Mouse (Mus musculus): ENCODE measurements around the gene Taar5. TPM values are rescaled to one million over a fixed set of nuclear protein-coding genes. Genes with fewer than 3 reads are reported as not detected.

The Taar5 gene
- polyA plus RNA-seq, 1 experiment from 2014 or later, result not detected

- H3K9ac ChIP-seq, result no peak overlapping the region
These were observed 7.1 kb upstream of the Taar5 start for GRCm38 (mm10) chr10:23963444-23963843.

GRCm38 (mm10) chr10:23964921-23965610 lies 5.4 kb upstream of the Taar5 start:
- H3K27me3 ChIP-seq (replicated peaks), result no peaks in the 10 kb centered on the region
- no peak for ATAC-seq (ENCODE audit: insufficient number of reproducible peaks, low FRiP score)
- 0 out of 2 replicates have a peak, but pooled peaks cover 2% of the 10 kb centered on the region for H3K4me1 ChIP-seq (replicated peaks)
- H3K9ac ChIP-seq, result no peak overlapping the region
- no peaks in the 10 kb centered on the region; the same call in 1 of the 2 replicates for H3K9me3 ChIP-seq (replicated peaks)
- WGBS, result 72% methylated on average over 6 of the region's 6 CpGs
- no peak overlapping the region for H3K4me3 ChIP-seq
- no peak overlapping the region for H3K27ac ChIP-seq (ENCODE audit: poor library complexity, severe bottlenecking)
- no peaks in the 10 kb centered on the region for H3K36me3 ChIP-seq
- no peak overlapping the region for H3K4me2 ChIP-seq

More at GRCm38 (mm10) chr10:23963444-23963843, 7.1 kb upstream of the Taar5 start:
- Histone ChIP-seq H3K27me3 (replicated peaks) (no peaks in the 10 kb centered on the region), H3K4me1 (replicated peaks) (0 out of 2 replicates have a peak, but pooled peaks cover 1% of the 10 kb centered on the region), H3K4me2 (no peak overlapping the region), H3K9me3 (replicated peaks) (no peaks in the 10 kb centered on the region; the same call in 1 of the 2 replicates), H3K27ac (ENCODE audit: poor library complexity, severe bottlenecking) (no peak overlapping the region), H3K36me3 (no peaks in the 10 kb centered on the region), H3K4me3 (no peak overlapping the region)
- ATAC-seq (ENCODE audit: insufficient number of reproducible peaks, low FRiP score), result peak; percentile 73
- WGBS, result 49% methylated on average over 3 of the region's 3 CpGs

DNA sequence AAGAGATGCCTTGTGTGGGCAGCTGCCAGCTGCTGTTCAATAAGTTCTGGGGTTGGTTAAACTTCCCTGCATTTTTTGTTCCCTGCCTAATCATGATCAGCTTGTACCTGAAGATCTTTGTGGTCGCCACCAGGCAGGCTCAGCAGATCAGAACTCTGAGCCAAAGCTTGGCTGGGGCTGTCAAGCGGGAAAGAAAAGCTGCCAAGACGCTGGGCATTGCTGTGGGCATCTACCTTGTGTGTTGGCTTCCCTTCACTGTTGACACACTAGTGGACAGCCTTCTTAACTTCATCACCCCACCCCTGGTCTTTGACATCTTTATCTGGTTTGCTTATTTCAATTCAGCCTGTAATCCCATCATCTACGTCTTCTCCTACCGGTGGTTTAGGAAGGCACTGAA lies 750 bp downstream of the Taar5 start:
- no peaks in the 10 kb centered on the region for H3K27me3 ChIP-seq (replicated peaks)
- H3K36me3 ChIP-seq, result no peaks in the 10 kb centered on the region
- ATAC-seq (ENCODE audit: insufficient number of reproducible peaks, low FRiP score), result no peak
- no peak overlapping the region for H3K4me2 ChIP-seq
- no peak overlapping the region for H3K9ac ChIP-seq
- no peaks in the 10 kb centered on the region; the same call in 1 of the 2 replicates for H3K9me3 ChIP-seq (replicated peaks)
- H3K4me1 ChIP-seq (replicated peaks), result 0 out of 2 replicates have a peak, but pooled peaks cover 2% of the 10 kb centered on the region
- no peak overlapping the region for H3K27ac ChIP-seq (ENCODE audit: poor library complexity, severe bottlenecking)
- WGBS, result 80% methylated on average over 5 of the region's 5 CpGs
- no peak overlapping the region for H3K4me3 ChIP-seq

DNA sequence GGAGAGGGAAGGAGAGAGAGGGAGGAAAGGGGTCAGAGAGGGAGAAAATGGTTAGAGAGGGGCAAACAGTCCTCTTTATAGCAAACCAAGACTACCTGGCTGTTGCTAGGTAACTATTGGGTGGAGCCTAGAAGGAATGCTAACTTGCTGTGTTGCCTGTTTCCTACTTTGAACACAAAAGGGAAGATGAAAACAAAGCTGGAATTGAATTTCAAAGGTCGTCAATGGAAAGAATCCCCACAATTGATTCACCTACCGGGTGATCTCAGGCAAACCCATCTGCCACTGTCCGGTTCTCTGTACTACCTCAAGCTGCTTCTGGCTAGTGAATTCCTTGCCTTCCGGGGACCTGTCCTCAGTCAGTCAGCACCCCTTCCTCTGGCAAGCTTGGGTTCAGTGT lies 7.5 kb downstream of the Taar5 start:
- no peaks in the 10 kb centered on the region for H3K36me3 ChIP-seq
- no peak overlapping the region for H3K27ac ChIP-seq (ENCODE audit: poor library complexity, severe bottlenecking)
- 54% methylated on average over 4 of the region's 4 CpGs for WGBS
- H3K4me3 ChIP-seq, result no peak overlapping the region
- H3K9me3 ChIP-seq (replicated peaks), result no peaks in the 10 kb centered on the region
- H3K4me2 ChIP-seq, result no peak overlapping the region
- H3K4me1 ChIP-seq (replicated peaks), result no peaks in the 10 kb centered on the region
- ATAC-seq (ENCODE audit: insufficient number of reproducible peaks, low FRiP score), result no peak
- no peaks in the 10 kb centered on the region for H3K27me3 ChIP-seq (replicated peaks)
- H3K9ac ChIP-seq, result no peak overlapping the region

- WGBS, result 42% methylated on average over 16 of the region's 16 CpGs
- H3K9ac ChIP-seq, result no peak overlapping the region
These were observed 8.6 kb downstream of the Taar5 start for GRCm38 (mm10) chr10:23978901-23979705.

DNA sequence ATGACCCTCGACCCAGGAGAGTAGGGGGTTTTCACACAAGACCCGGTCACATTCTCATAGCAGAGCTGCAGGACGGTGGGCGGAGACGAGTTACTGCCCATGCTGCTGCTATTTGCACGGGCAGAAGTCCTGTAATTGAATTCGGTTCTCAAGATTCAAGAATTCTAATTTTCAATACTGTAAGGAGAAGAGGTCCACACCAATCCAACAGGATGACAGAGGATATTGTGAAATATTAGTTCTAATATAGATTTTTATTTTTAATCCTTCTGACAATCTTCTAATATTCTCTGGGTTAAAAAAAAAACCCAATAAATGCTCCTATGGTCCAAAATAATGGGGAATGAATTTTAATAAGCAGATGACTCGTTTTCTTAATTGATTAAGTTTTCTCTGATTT lies 15.0 kb downstream of the Taar5 start, which contains the start of gene Taar6:
Taar6 (minus strand) TSS at position 101 of the 400 bp plus-strand sequence.
- Histone ChIP-seq H3K9me3 (replicated peaks) (0 out of 2 replicates have a peak, but pooled peaks cover 3% of the 10 kb centered on the region), H3K4me2 (no peak within 1 kb of the TSS), H3K27ac (ENCODE audit: poor library complexity, severe bottlenecking) (no peak within 1 kb of the TSS), H3K27me3 (replicated peaks) (no peaks in the 10 kb centered on the region), H3K9ac (no peak within 1 kb of the TSS), H3K4me1 (replicated peaks) (no peaks in the 10 kb centered on the region), H3K36me3 (no peaks in the 10 kb centered on the region), H3K4me3 (no peak within 1 kb of the TSS)
- ATAC-seq (ENCODE audit: insufficient number of reproducible peaks, low FRiP score), result no peak
- WGBS, result 68% methylated on average over 8 of the region's 8 CpGs

More at GRCm38 (mm10) chr10:23978901-23979705, 8.6 kb downstream of the Taar5 start:
- Histone ChIP-seq H3K27me3 (replicated peaks) (no peaks in the 10 kb centered on the region), H3K4me3 (no peak overlapping the region), H3K4me1 (replicated peaks) (no peaks in the 10 kb centered on the region), H3K4me2 (no peak overlapping the region), H3K36me3 (no peaks in the 10 kb centered on the region), H3K9me3 (replicated peaks) (no peaks in the 10 kb centered on the region), H3K27ac (ENCODE audit: poor library complexity, severe bottlenecking) (no peak overlapping the region)
- ATAC-seq (ENCODE audit: insufficient number of reproducible peaks, low FRiP score), result peak; percentile 61

DNA sequence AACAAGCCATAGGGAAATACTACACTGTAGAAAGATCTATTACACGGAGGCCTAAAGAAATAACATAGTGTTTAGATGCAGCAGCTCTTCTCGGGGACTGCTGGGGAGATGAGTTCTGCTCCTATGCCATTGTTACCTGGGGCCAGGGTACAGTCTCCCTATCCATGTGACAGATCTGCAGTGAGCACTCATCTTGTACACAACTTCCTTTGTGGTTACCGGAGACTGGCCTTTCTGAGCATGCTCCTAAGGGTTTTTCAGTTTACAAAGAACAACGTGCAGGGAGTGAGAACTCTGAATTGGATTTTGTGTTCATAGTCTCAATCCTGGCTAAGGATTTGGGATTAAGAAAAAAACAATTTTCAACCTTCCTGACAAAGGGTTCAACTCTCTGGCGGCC lies 15.9 kb downstream of the Taar5 start:
- no peak overlapping the region for H3K4me3 ChIP-seq
- no peak overlapping the region for H3K4me2 ChIP-seq
- 73% methylated on average over 5 of the region's 5 CpGs for WGBS
- H3K27ac ChIP-seq (ENCODE audit: poor library complexity, severe bottlenecking), result no peak overlapping the region
- no peak overlapping the region for H3K9ac ChIP-seq
- no peaks in the 10 kb centered on the region for H3K4me1 ChIP-seq (replicated peaks)
- H3K36me3 ChIP-seq, result no peaks in the 10 kb centered on the region
- H3K27me3 ChIP-seq (replicated peaks), result no peaks in the 10 kb centered on the region
- no peak for ATAC-seq (ENCODE audit: insufficient number of reproducible peaks, low FRiP score)
- H3K9me3 ChIP-seq (replicated peaks), result 0 out of 2 replicates have a peak, but pooled peaks cover 3% of the 10 kb centered on the region

GRCm38 (mm10) chr10:23993381-23993780 lies 22.9 kb downstream of the Taar5 start, which contains the start of gene Taar7a:
Gene Taar7a, minus strand, starts transcription at chr10:23993481.
- ATAC-seq (ENCODE audit: insufficient number of reproducible peaks, low FRiP score), result no peak
- 85% methylated on average over 3 of the region's 3 CpGs for WGBS
- Histone ChIP-seq H3K9me3 (replicated peaks) (0 out of 2 replicates have a peak, but pooled peaks cover 2% of the 10 kb centered on the region), H3K4me3 (no peak within 1 kb of the TSS), H3K27me3 (replicated peaks) (no peaks in the 10 kb centered on the region), H3K27ac (ENCODE audit: poor library complexity, severe bottlenecking) (no peak within 1 kb of the TSS), H3K36me3 (no peaks in the 10 kb centered on the region), H3K4me2 (no peak within 1 kb of the TSS), H3K9ac (no peak within 1 kb of the TSS), H3K4me1 (replicated peaks) (no peaks in the 10 kb centered on the region)

DNA sequence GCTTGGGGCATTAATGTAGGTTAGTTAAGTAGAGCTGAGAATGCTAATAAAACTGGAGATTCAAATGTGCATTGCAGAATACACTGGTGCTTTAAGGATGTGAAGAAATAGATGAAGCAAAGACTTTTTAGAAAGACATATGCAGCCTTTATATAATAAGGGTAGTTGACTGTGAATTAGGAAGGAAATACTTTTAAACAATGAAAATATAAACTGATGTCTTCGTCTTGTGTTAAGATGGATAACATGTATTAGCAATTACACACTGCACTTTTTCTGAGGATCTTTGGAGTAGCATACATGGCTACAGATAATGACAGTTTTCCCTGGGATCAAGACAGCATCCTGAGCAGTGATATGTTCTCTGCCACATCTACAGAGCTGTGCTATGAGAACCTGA lies 29.1 kb downstream of the Taar5 start, which contains the start of gene Taar7b:
Taar7b (plus strand) TSS at position 301 of the 400 bp plus-strand sequence.
- no peak within 1 kb of the TSS for H3K4me3 ChIP-seq
- H3K9me3 ChIP-seq (replicated peaks), result no peaks in the 10 kb centered on the region
- H3K27ac ChIP-seq (ENCODE audit: poor library complexity, severe bottlenecking), result no peak within 1 kb of the TSS
- no peaks in the 10 kb centered on the region for H3K27me3 ChIP-seq (replicated peaks)
- no peak within 1 kb of the TSS for H3K4me2 ChIP-seq
- no peaks in the 10 kb centered on the region for H3K4me1 ChIP-seq (replicated peaks)
- WGBS, result 84% methylated on average over 1 of the region's 1 CpGs
- no peak within 1 kb of the TSS for H3K9ac ChIP-seq
- no peak for ATAC-seq (ENCODE audit: insufficient number of reproducible peaks, low FRiP score)
- H3K36me3 ChIP-seq, result no peaks in the 10 kb centered on the region

DNA sequence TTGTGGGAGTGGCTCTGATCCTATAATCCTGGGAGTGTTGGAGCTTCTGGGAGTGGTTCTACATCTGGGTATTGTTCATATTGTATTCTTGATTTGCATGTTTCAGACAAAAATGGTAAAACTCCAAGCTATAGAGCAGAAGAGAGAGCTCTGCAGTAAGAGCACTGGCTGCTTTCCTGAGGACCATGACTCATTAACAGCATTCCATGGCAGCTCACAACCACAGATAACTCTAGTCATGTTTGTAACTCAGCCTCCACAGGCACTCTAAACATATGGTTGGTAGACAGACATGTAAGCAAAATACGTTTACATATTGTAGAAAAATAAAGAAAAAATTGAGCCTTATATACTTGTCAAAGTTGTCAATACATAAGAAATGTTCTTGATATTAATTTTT lies 35.9 kb downstream of the Taar5 start:
- WGBS, result 63% methylated on average over 1 of the region's 1 CpGs
- H3K4me2 ChIP-seq, result no peak overlapping the region
- no peak for ATAC-seq (ENCODE audit: insufficient number of reproducible peaks, low FRiP score)
- no peaks in the 10 kb centered on the region for H3K27me3 ChIP-seq (replicated peaks)
- no peaks in the 10 kb centered on the region for H3K9me3 ChIP-seq (replicated peaks)
- H3K27ac ChIP-seq (ENCODE audit: poor library complexity, severe bottlenecking), result no peak overlapping the region
- no peak overlapping the region for H3K9ac ChIP-seq
- H3K4me1 ChIP-seq (replicated peaks), result no peaks in the 10 kb centered on the region
- H3K4me3 ChIP-seq, result no peak overlapping the region
- H3K36me3 ChIP-seq, result no peaks in the 10 kb centered on the region

- Histone ChIP-seq H3K4me2 (no peak overlapping the region), H3K27ac (ENCODE audit: poor library complexity, severe bottlenecking) (no peak overlapping the region), H3K4me1 (replicated peaks) (no peaks in the 10 kb centered on the region), H3K27me3 (replicated peaks) (no peaks in the 10 kb centered on the region), H3K9ac (no peak overlapping the region), H3K9me3 (replicated peaks) (no peaks in the 10 kb centered on the region), H3K4me3 (no peak overlapping the region), H3K36me3 (no peaks in the 10 kb centered on the region)
- 36% methylated on average over 2 of the region's 2 CpGs for WGBS
- no peak for ATAC-seq (ENCODE audit: insufficient number of reproducible peaks, low FRiP score)
These were observed 36.5 kb downstream of the Taar5 start for GRCm38 (mm10) chr10:24007034-24007433.
